Mouse (Mus musculus) WW6 (cell line): ENCODE data around the gene Pde1c.
A peak's percentile ranks its signal among the peaks of the same experiment; 100 is the strongest.

Experiments used
- DNase-seq: peaks from one replicate; pipeline ENCODE4 v3.0.0-alpha.2; 2013; ENCODE audit warnings: low read depth, low spot score

Gene Pde1c

GRCm38 (mm10) chr6:56098427-56098826 is 470.5 kb downstream of the Pde1c start:
- DNase-seq = no peak

GRCm38 (mm10) chr6:56076378-56076805 is 492.5 kb downstream of the Pde1c start:
- DNase-seq = no peak

- DNase-seq = no peak
Measured at GRCm38 (mm10) chr6:56068516-56068915, 500.4 kb downstream of the Pde1c start.

- DNase-seq = peak; percentile 5
Measured at GRCm38 (mm10) chr6:56066632-56067282, 502.1 kb downstream of the Pde1c start.

- DNase-seq = no peak
Measured at GRCm38 (mm10) chr6:56063736-56064135, 505.2 kb downstream of the Pde1c start.

GRCm38 (mm10) chr6:56049104-56049503 is 519.8 kb downstream of the Pde1c start:
- no peak for DNase-seq

- DNase-seq = no peak
Measured at GRCm38 (mm10) chr6:56048580-56048979, 520.3 kb downstream of the Pde1c start.

- no peak for DNase-seq
Measured at GRCm38 (mm10) chr6:56044716-56045115, 524.2 kb downstream of the Pde1c start.

- DNase-seq = no peak
Measured at GRCm38 (mm10) chr6:56044270-56044669, 524.6 kb downstream of the Pde1c start.

GRCm38 (mm10) chr6:56039476-56040055 is 529.3 kb downstream of the Pde1c start:
- no peak for DNase-seq

- no peak for DNase-seq
Measured at GRCm38 (mm10) chr6:56035054-56035453, 533.8 kb downstream of the Pde1c start.

GRCm38 (mm10) chr6:56032231-56032630 is 536.7 kb downstream of the Pde1c start:
- DNase-seq = no peak

- DNase-seq = no peak
Measured at GRCm38 (mm10) chr6:56029986-56030385, 538.9 kb downstream of the Pde1c start.

- DNase-seq = no peak
Measured at GRCm38 (mm10) chr6:56027966-56028365, 540.9 kb downstream of the Pde1c start.

- DNase-seq = no peak
Measured at GRCm38 (mm10) chr6:56027318-56027717, 541.6 kb downstream of the Pde1c start.

GRCm38 (mm10) chr6:56025533-56025932 is 543.4 kb downstream of the Pde1c start:
- DNase-seq = no peak
